Mouse (Mus musculus) liver, embryonic 14.5 days (tissue): ENCODE data around the gene 1700029F12Rik.

Source experiments
- CTCF ChIP-seq: IDR thresholded peaks from 2 replicates; pipeline ENCODE4 v1.5.1; 2016; ENCODE audit warnings: antibody characterized with exemption, low read depth, control low read depth
- EP300 ChIP-seq: IDR thresholded peaks from 2 replicates; pipeline ENCODE4 v1.6.1; 2016; ENCODE audit warnings: antibody characterized with exemption, low read depth

DNA sequence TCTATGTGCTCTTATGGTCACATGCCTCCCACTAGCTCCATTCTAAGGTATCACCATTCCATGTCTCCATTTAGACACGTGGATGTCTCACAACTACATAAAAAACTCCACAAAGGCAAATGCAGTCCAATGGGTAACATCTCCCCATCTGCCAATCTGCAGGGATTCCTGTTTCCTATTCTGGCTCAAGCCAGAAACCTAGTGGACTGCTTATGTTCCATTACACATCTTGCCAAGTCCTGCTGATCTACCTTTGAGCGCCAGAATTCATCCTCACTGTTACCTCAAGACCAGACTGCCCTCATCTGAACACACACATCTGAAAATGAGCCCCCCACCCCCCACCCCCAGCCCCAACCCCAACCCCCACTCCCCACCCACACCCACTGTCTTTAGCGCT, 28.0 kb upstream of the 1700029F12Rik start:
- TF ChIP-seq EP300: no peak
- TF ChIP-seq CTCF: no peak
